Comparison of ENCODE assay signal across 10 mouse cellular contexts in genomic region chr17:33755418-33756107, GRCm38 (mm10). TPM values are rescaled to one million over a fixed set of nuclear protein-coding genes. Genes with fewer than 3 reads are reported as not detected.
DNase-seq lines count a peak whose midpoint lies in the region; ATAC-seq and TF ChIP-seq lines count a peak whose summit lies in the region.
"Had no signal": no experiment of that assay in that cellular context is flagged by ENCODE, and none has a peak within 500 bp of the region (broad histone marks: within the 10 kb centered on the region; RNA-seq: fewer than 3 reads in every experiment).

No protein-coding gene starts in this region.

- 72% methylated on average over 10 of the region's 10 CpGs for WGBS in liver, postnatal 0 days (ENCODE audit: insufficient replicate concordance)

- H3K4me1 ChIP-seq in brown adipose tissue, adult 24 weeks (ENCODE audit: control insufficient read depth, insufficient read depth, insufficient read length, low read length): peaks cover 49% of the 10 kb centered on the region
- peaks cover 57% of the 10 kb centered on the region for H3K4me1 ChIP-seq in liver, postnatal 0 days (ENCODE audit: insufficient read depth)

- no peak for TF ChIP-seq EP300 in liver, postnatal 0 days (IDR thresholded peaks at IDR 0.05; ENCODE audit: low read depth)

- H3K9ac ChIP-seq in liver, postnatal 0 days (replicated peaks): peak overlapping the region; percentile 31
- H3K9ac ChIP-seq: lung, embryonic 15.5 days had no signal

- no peak for TF ChIP-seq CTCF in layer of hippocampus, adult 2 months (conservative IDR thresholded peaks at IDR 0.05)
- TF ChIP-seq CTCF in liver, postnatal 0 days (IDR thresholded peaks at IDR 0.05; ENCODE audit: low read depth): no peak

- peak overlapping the region; percentile 68 for H3K27ac ChIP-seq in layer of hippocampus, adult 2 months
- H3K27ac ChIP-seq in brown adipose tissue, adult 24 weeks (replicated peaks; ENCODE audit: low read depth, low read length): peak overlapping the region; percentile 84
- H3K27ac ChIP-seq in liver, postnatal 0 days (ENCODE audit: low read depth): peak overlapping the region; percentile 46
- H3K27ac ChIP-seq: lung, embryonic 15.5 days had no signal

- H3K4me3 ChIP-seq in layer of hippocampus, adult 2 months: no peak overlapping the region
- no peak overlapping the region for H3K4me3 ChIP-seq in brown adipose tissue, adult 24 weeks (ENCODE audit: insufficient read depth, low read depth, low read length)
- H3K4me3 ChIP-seq in liver, postnatal 0 days (ENCODE audit: low read depth, low read length): no peak overlapping the region
- H3K4me3 ChIP-seq: lung, embryonic 15.5 days had no signal

- DNase-seq in layer of hippocampus, adult 2 months (ENCODE audit: low spot score in 2 of 2): no peak
- DNase-seq in layer of hippocampus, adult 9-11 months: no peak
- peak; percentile 47 to 48 for DNase-seq in adrenal gland, adult 18-20 months (ENCODE audit: low spot score in 2 of 2)
- no peak for DNase-seq in liver, postnatal 0 days
- DNase-seq in thymus, postnatal 10 days (ENCODE audit: low spot score in 2 of 2): no peak
- DNase-seq in layer of hippocampus, adult 8-10 months (ENCODE audit: low spot score in 2 of 2): no peak
- DNase-seq: spleen, adult 18-20 months had no signal

- no peaks in the 10 kb centered on the region for H3K27me3 ChIP-seq in liver, postnatal 0 days (ENCODE audit: insufficient read depth, low read length)
- H3K27me3 ChIP-seq: lung, embryonic 15.5 days had no signal

- peak overlapping the region; percentile 20; the same call in 1 of the 2 replicates for H3K4me2 ChIP-seq in liver, postnatal 0 days (ENCODE audit: low read depth, low read length)
- H3K4me2 ChIP-seq: lung, embryonic 15.5 days had no signal

- no peak for ATAC-seq in liver, postnatal 0 days
- ATAC-seq in frontal cortex, adult (ENCODE audit: low TSS enrichment): no peak

- H3K9me3 ChIP-seq in liver, postnatal 0 days (ENCODE audit: low read length): no peaks in the 10 kb centered on the region
- H3K9me3 ChIP-seq: lung, embryonic 15.5 days had no signal

- peaks cover 7% of the 10 kb centered on the region for H3K36me3 ChIP-seq in liver, postnatal 0 days (replicated peaks; ENCODE audit: insufficient read depth, low read length)
- H3K36me3 ChIP-seq: lung, embryonic 15.5 days had no signal

RNA-seq across cellular contexts. Expression of gene Rab11b, which starts 4.8 kb away (rescaled TPM):
- total RNA-seq in layer of hippocampus, adult 2 months (2021): 100 to 1,000 TPM; 306 to 322 TPM
- 100 to 1,000 TPM; 208 to 255 TPM for total RNA-seq in adrenal gland, adult 18-20 months (2021)
- polyA plus RNA-seq in brown adipose tissue, adult 24 weeks (2012; ENCODE audit: insufficient read depth, insufficient read length, missing spikeins): 73.4 and 85.4 TPM in 2 replicates
- polyA plus RNA-seq in liver, postnatal 0 days (2015; fragmentation: Nextera tagmentation; extraction: Ambion mirVana): 80.4 and 88.9 TPM in 2 replicates
- total RNA-seq in layer of hippocampus, adult 8-10 months (2022): 100 to 1,000 TPM; 272 to 320 (median 292) TPM

RNA-seq across cellular contexts. Expression of gene Angptl4, which starts 26.1 kb away (rescaled TPM):
- 1 to 10 TPM; 4.1 to 4.2 TPM for total RNA-seq in layer of hippocampus, adult 2 months (2021)
- 100 to 1,000 TPM in 1 of 2 experiments, 10 to 100 TPM in 1; 47.8 to 111 TPM for total RNA-seq in adrenal gland, adult 18-20 months (2021)
- 243 and 355 TPM in 2 replicates for polyA plus RNA-seq in brown adipose tissue, adult 24 weeks (2012; ENCODE audit: insufficient read depth, insufficient read length, missing spikeins)
- polyA plus RNA-seq in liver, postnatal 0 days (2015; fragmentation: Nextera tagmentation; extraction: Ambion mirVana): 64.4 and 93.5 TPM in 2 replicates
- total RNA-seq in layer of hippocampus, adult 8-10 months (2022): 1 to 10 TPM; 1.7 to 3.0 (median 2.2) TPM

RNA-seq across cellular contexts. Expression of gene March2, which starts 37.1 kb away (rescaled TPM):
- 10 to 100 TPM; 84.7 to 86.1 TPM for total RNA-seq in layer of hippocampus, adult 2 months (2021)
- total RNA-seq in adrenal gland, adult 18-20 months (2021): 100 to 1,000 TPM; 122 to 124 TPM
- polyA plus RNA-seq in brown adipose tissue, adult 24 weeks (2012; ENCODE audit: insufficient read depth, insufficient read length, missing spikeins): 132 and 147 TPM in 2 replicates
- polyA plus RNA-seq in liver, postnatal 0 days (2015; fragmentation: Nextera tagmentation; extraction: Ambion mirVana): 137 and 144 TPM in 2 replicates
- 10 to 100 TPM; 73.7 to 87.2 (median 80.7) TPM for total RNA-seq in layer of hippocampus, adult 8-10 months (2022)

RNA-seq across cellular contexts. Expression of gene Kank3, which starts 54.8 kb away (rescaled TPM):
- 10 to 100 TPM; 35.2 to 40.6 TPM for total RNA-seq in layer of hippocampus, adult 2 months (2021)
- total RNA-seq in adrenal gland, adult 18-20 months (2021): 10 to 100 TPM; 66.2 to 93.4 TPM
- polyA plus RNA-seq in brown adipose tissue, adult 24 weeks (2012; ENCODE audit: insufficient read depth, insufficient read length, missing spikeins): 16.2 and 37.3 TPM in 2 replicates
- polyA plus RNA-seq in liver, postnatal 0 days (2015; fragmentation: Nextera tagmentation; extraction: Ambion mirVana): 9.4 and 10.6 TPM in 2 replicates
- total RNA-seq in layer of hippocampus, adult 8-10 months (2022): 10 to 100 TPM; 26.9 to 41.2 (median 31.4) TPM

Comparison
In these comparisons a context has a peak if more than half of its experiments do, and no peak if none do; other contexts are left out.
1. DNase-seq: peak in adrenal gland, adult 18-20 months (2 of 2); none in layer of hippocampus, adult 2 months (0 of 2), layer of hippocampus, adult 9-11 months (single experiment), liver, postnatal 0 days (single experiment), thymus, postnatal 10 days (0 of 2) and layer of hippocampus, adult 8-10 months (0 of 2).
2. RNA of gene Angptl4, which starts 26.1 kb away (total RNA-seq): 47.8 to 111 TPM in adrenal gland, adult 18-20 months; 4.1 to 4.2 TPM in layer of hippocampus, adult 2 months and 1.7 to 3.0 TPM in layer of hippocampus, adult 8-10 months; every median in the first group is over 4 times any median in the second.
3. Peak in every context shown above with its lines, with median percentiles within 50 percentile points of each other: H3K27ac ChIP-seq.